Mouse (Mus musculus) CH12.LX (cell line): Measurements from ENCODE around the gene Mymk. TPM values are rescaled to one million over a fixed set of nuclear protein-coding genes. Genes with fewer than 3 reads are reported as not detected.
A peak's percentile ranks its signal among the peaks of the same experiment; 100 is the strongest.

Experiments used
- DNase-seq: peaks from one replicate; pipeline ENCODE4 v3.0.0-alpha.2; 2013; ENCODE audit errors: extremely low read depth
- H3K27ac ChIP-seq: 2 replicates; pipeline ENCODE4 v1.5.1; 2012; ENCODE audit warnings: low read depth, mild to moderate bottlenecking, control low read depth, moderate library complexity; ENCODE audit not compliant: insufficient read depth
- H3K27me3 ChIP-seq: replicated peaks from 2 replicates; pipeline ENCODE3; 2012; ENCODE audit warnings: inconsistent platforms
- H3K36me3 ChIP-seq, 2 experiments: replicated peaks in 1 of 2; 2 replicates each; pipeline versions ENCODE3 to v1.6.1; 2012; ENCODE audit warnings: inconsistent platforms in 1 of 2, low read length in 1 of 2, mild to moderate bottlenecking in 1 of 2, mixed read lengths in 1 of 2, moderate library complexity in 1 of 2; ENCODE audit not compliant: control insufficient read depth in 1 of 2, insufficient read depth in 1 of 2
- H3K4me1 ChIP-seq, 2 experiments: 2 replicates each; pipeline ENCODE4 v1.6.1; 2012; ENCODE audit warnings: inconsistent platforms in 1 of 2, moderate library complexity in 1 of 2; ENCODE audit not compliant: insufficient read depth in 2 of 2, control insufficient read depth in 1 of 2
- H3K4me2 ChIP-seq: 2 replicates; pipeline ENCODE4 v1.6.1; 2012; ENCODE audit warnings: low read depth, mild to moderate bottlenecking, control low read depth; ENCODE audit not compliant: poor library complexity, insufficient read depth, severe bottlenecking
- H3K4me3 ChIP-seq, 3 experiments: fragments of 150-350 bp in 1 of 3; sonication (generic) in 1 of 3; replicated peaks in 1 of 3; 2 replicates each; pipeline versions ENCODE3 to v1.5.1; 2011 to 2012; ENCODE audit warnings: low read depth in 2 of 3, low read length in 2 of 3, mild to moderate bottlenecking in 2 of 3, moderate library complexity in 2 of 3, control low read depth in 1 of 3, improper control_type of control experiment in 1 of 3, inconsistent platforms in 1 of 3, mixed read lengths in 1 of 3; ENCODE audit not compliant: poor library complexity in 1 of 3
- H3K79me2 ChIP-seq: replicated peaks from 2 replicates; pipeline ENCODE4 v1.6.1; 2012; ENCODE audit warnings: mild to moderate bottlenecking, moderate library complexity; ENCODE audit not compliant: control insufficient read depth, poor library complexity, insufficient read depth, severe bottlenecking; ENCODE audit errors: extremely low read depth
- H3K9ac ChIP-seq: 2 replicates; pipeline ENCODE4 v1.6.1; 2012; ENCODE audit warnings: low read depth, mild to moderate bottlenecking, control low read depth, moderate library complexity; ENCODE audit not compliant: insufficient read depth
- H3K9me3 ChIP-seq: replicated peaks from 2 replicates; pipeline ENCODE3; 2012; ENCODE audit warnings: low read length, inconsistent platforms, mixed read lengths
- BHLHE40 ChIP-seq: IDR thresholded peaks from 2 replicates; pipeline ENCODE4 v1.6.1; 2011; ENCODE audit warnings: mild to moderate bottlenecking, low read depth, low read length, improper control_type of control experiment
- CTCF ChIP-seq, 2 experiments: IDR thresholded peaks in 1 of 2; conservative IDR thresholded peaks in 1 of 2; 2 replicates each; pipeline ENCODE4 v1.5.1; 2011 to 2012; ENCODE audit warnings: low read depth in 2 of 2, low read length in 2 of 2, improper control_type of control experiment in 1 of 2, inconsistent platforms in 1 of 2, mild to moderate bottlenecking in 1 of 2, moderate library complexity in 1 of 2
- EP300 ChIP-seq: IDR thresholded peaks from 2 replicates; pipeline ENCODE4 v1.6.1; 2011; ENCODE audit warnings: low read length, improper control_type of control experiment
- ETS1 ChIP-seq: conservative IDR thresholded peaks from 2 replicates; pipeline ENCODE4 v1.6.1; 2012; ENCODE audit warnings: low read depth, mild to moderate bottlenecking, inconsistent platforms, low read length, improper control_type of control experiment, moderate library complexity
- JUN ChIP-seq: IDR thresholded peaks from 2 replicates; pipeline ENCODE4 v1.6.1; 2011; ENCODE audit warnings: low read depth, mild to moderate bottlenecking, low read length, improper control_type of control experiment, moderate library complexity; ENCODE audit not compliant: insufficient read depth
- JUND ChIP-seq: conservative IDR thresholded peaks from 2 replicates; pipeline ENCODE4 v1.6.1; 2011; ENCODE audit warnings: low read depth, low read length, improper control_type of control experiment
- MAFK ChIP-seq: IDR thresholded peaks from 2 replicates; pipeline ENCODE4 v1.6.1; 2011; ENCODE audit warnings: low read length, improper control_type of control experiment; ENCODE audit not compliant: insufficient replicate concordance
- MAX ChIP-seq: IDR thresholded peaks from 2 replicates; pipeline ENCODE4 v1.6.1; 2011; ENCODE audit warnings: low read length, improper control_type of control experiment
- MEF2A ChIP-seq: IDR thresholded peaks from 2 replicates; pipeline ENCODE4 v1.6.1; 2014; ENCODE audit warnings: low read depth, mild to moderate bottlenecking, inconsistent platforms, low read length, improper control_type of control experiment, borderline replicate concordance
- MYC ChIP-seq: IDR thresholded peaks from 2 replicates; pipeline ENCODE4 v1.6.1; 2011; ENCODE audit warnings: low read depth, mild to moderate bottlenecking, improper control_type of control experiment, low read length
- POLR2A ChIP-seq: IDR thresholded peaks from 2 replicates; pipeline ENCODE4 v1.6.1; 2011; ENCODE audit warnings: low read depth, mild to moderate bottlenecking, improper control_type of control experiment, low read length
- RAD21 ChIP-seq: IDR thresholded peaks from 2 replicates; pipeline ENCODE4 v1.6.1; 2011; ENCODE audit warnings: low read depth, mild to moderate bottlenecking, low read length, improper control_type of control experiment, moderate library complexity
- SIN3A ChIP-seq: IDR thresholded peaks from 2 replicates; pipeline ENCODE4 v1.6.1; 2012; ENCODE audit warnings: low read length, improper control_type of control experiment, inconsistent platforms
- TBP ChIP-seq: conservative IDR thresholded peaks from 2 replicates; pipeline ENCODE4 v1.6.1; 2011; ENCODE audit warnings: low read depth, low read length, improper control_type of control experiment
- TCF12 ChIP-seq: IDR thresholded peaks from 2 replicates; pipeline ENCODE4 v1.6.1; 2014; ENCODE audit warnings: low read depth, mild to moderate bottlenecking, inconsistent platforms, low read length, improper control_type of control experiment
- USF1 ChIP-seq: IDR thresholded peaks from 2 replicates; pipeline ENCODE4 v1.6.1; 2014; ENCODE audit warnings: low read depth, mild to moderate bottlenecking, inconsistent platforms, low read length, improper control_type of control experiment
- ZC3H11A ChIP-seq: IDR thresholded peaks from 2 replicates; pipeline ENCODE4 v1.6.1; 2012; ENCODE audit warnings: low read depth, mild to moderate bottlenecking, inconsistent platforms, low read length, improper control_type of control experiment
- ZKSCAN1 ChIP-seq: IDR thresholded peaks from 2 replicates; pipeline ENCODE4 v1.6.1; 2012; ENCODE audit warnings: low read depth, inconsistent platforms, low read length, improper control_type of control experiment, borderline replicate concordance
- dilution Hi-C: fragments of 300-500 bp; cut with MboI; formaldehyde crosslinking; loops from 2 replicates; pipeline ENCODE4 v1.14.3; 2020; ENCODE audit warnings: low sequenced_read_pairs; ENCODE audit not compliant: extremely low pct_unique_long_range_greater_than_20kb, extremely low pct_ligation_motif_present
- in situ Hi-C: fragments of 300-500 bp; cut with MboI; formaldehyde crosslinking; loops from 3 replicates; pipeline ENCODE4 v1.14.3; 2019; ENCODE audit warnings: low sequenced_read_pairs, low pct_ligation_motif_present, low pct_unique_long_range_greater_than_20kb, mixed read lengths
- polyA plus RNA-seq: library from polyadenylated mRNA; unstranded; fragments of >175 nt; gene quantifications from 2 replicates; pipeline ENCODE4 v1.2.1, GENCODE M21; 2012; ENCODE audit warnings: low read depth; ENCODE audit not compliant: insufficient read length
- total RNA-seq, 2 experiments: library from RNA; depleted of rRNA; stranded (reverse); fragments of 300-350 nt in 1 of 2; fragments of >200 nt in 1 of 2; gene quantifications; 2 replicates each; pipeline ENCODE4 v1.2.3; 2012 to 2014

Gene Mymk
- total and polyA plus RNA-seq, 3 experiments = not detected

DNA sequence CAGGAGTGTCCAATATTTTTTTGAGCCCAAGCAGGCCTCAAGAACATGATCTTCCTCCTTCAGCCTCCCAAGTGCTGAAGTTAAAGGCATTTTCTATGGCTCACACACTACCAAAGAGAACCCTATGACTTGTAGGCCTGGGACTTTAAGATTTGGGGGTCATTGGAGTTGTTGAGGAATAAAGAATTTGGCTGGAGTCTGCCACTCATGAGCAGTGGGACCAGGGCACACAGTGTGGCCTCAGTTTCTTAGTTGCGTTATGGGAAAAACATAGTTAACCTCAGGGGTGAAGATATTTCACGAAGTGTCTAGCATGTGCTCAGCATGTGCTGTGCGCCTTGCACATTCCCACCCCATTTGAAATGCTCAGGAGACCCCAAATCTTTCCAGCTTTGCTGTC lies 45.6 kb downstream of the Mymk start:
- dilution Hi-C loops (no loop called here), in situ Hi-C loops (no loop called here)
- H3K79me2 ChIP-seq = peaks cover 4% of the 10 kb centered on the region; the same call in 1 of the 2 replicates
- H3K27me3 ChIP-seq = no peaks in the 10 kb centered on the region
- peak overlapping the region; percentile 55; the same call in 1 of the 2 replicates for H3K27ac ChIP-seq
- H3K4me1 ChIP-seq = peaks cover 25 to 63% of the 10 kb centered on the region in 2 experiments
- H3K9me3 ChIP-seq = no peaks in the 10 kb centered on the region
- H3K36me3 ChIP-seq = peaks cover 34 to 42% of the 10 kb centered on the region in 2 experiments
- no peak for DNase-seq
- H3K9ac ChIP-seq = peak overlapping the region; percentile 72
- TF ChIP-seq JUND (no peak), ZKSCAN1 (peak; percentile 51), MYC (peak; percentile 90; the same call in 1 of the 2 replicates), CTCF (conservative IDR thresholded peaks at IDR 0.05 in 1 of 2, IDR thresholded peaks at IDR 0.05 in 1 of 2; ENCODE audit: low read depth in 2 of 2, low read length in 2 of 2) (no peak), MAX (peak; percentile 25), BHLHE40 (peak; percentile 13; the same call in 1 of the 2 replicates)
- H3K4me3 ChIP-seq = peak overlapping the region; percentile 72 to 74 (median 73)
- H3K4me2 ChIP-seq = peak overlapping the region; percentile 53

DNA sequence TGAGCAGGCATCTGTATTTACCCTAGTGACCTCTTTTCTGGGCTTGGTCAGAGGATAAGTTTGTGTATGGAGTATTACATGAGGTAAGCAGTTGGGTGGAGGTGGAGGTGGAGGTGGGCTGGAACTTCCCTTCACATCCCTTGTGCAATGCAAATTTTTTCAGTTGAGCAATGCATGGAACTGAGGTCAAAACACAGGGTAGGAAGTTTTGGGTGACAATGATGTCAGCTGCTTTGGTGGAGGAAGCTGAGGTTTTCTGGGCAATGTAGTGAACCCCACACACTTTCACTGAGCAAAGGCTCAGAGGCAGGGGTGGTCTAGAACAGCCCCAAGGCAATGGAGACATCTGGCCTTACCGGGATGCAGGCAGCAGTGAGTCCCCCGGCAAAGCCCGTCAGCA lies 46.4 kb downstream of the Mymk start:
- Histone ChIP-seq H3K9me3 (no peaks in the 10 kb centered on the region), H3K4me2 (peak overlapping the region; percentile 53), H3K27ac (peak overlapping the region; percentile 55), H3K36me3 (peaks cover 42 to 50% of the 10 kb centered on the region in 2 experiments), H3K27me3 (no peaks in the 10 kb centered on the region), H3K4me3 (peak overlapping the region; percentile 29 to 74 (median 72)), H3K4me1 (peaks cover 24 to 60% of the 10 kb centered on the region in 2 experiments), H3K9ac (no peak overlapping the region), H3K79me2 (peaks cover 4% of the 10 kb centered on the region; the same call in 1 of the 2 replicates)
- TF ChIP-seq MAFK (0 out of 2 replicates have a peak, but pooled peaks have one; percentile 8), TBP (0 out of 2 replicates have a peak, but pooled peaks have one; percentile 26), RAD21 (no peak), USF1 (no peak), SIN3A (peak; percentile 48), MEF2A (peak; percentile 35; the same call in 1 of the 2 replicates), JUN (no peak), BHLHE40 (peak; percentile 69), EP300 (peak; percentile 33; the same call in 1 of the 2 replicates), CTCF (conservative IDR thresholded peaks at IDR 0.05 in 1 of 2, IDR thresholded peaks at IDR 0.05 in 1 of 2; ENCODE audit: low read depth in 2 of 2, low read length in 2 of 2) (no peak), POLR2A (0 out of 2 replicates have a peak, but pooled peaks have one; percentile 18), TCF12 (no peak), JUND (no peak), ZC3H11A (no peak), MYC (no peak), ETS1 (peak; percentile 73)
- in situ Hi-C loops (no loop called here), dilution Hi-C loops (no loop called here)
- DNase-seq = peak; percentile 56
